Mouse (Mus musculus): ENCODE results near the gene Lats2.
"Not testable (repeated sequence)": the region's sequence is repeated elsewhere in the genome, so short reads cannot be mapped to it uniquely, and the experiment has no call there.

Lats2 gene

GRCm38 (mm10) chr14:57758237-57758636, at the start of gene Lats2:
Gene Lats2 (minus strand): TSS chr14:57758388.
- no peak for DNase-seq (ENCODE audit: low read depth, low spot score)

DNA sequence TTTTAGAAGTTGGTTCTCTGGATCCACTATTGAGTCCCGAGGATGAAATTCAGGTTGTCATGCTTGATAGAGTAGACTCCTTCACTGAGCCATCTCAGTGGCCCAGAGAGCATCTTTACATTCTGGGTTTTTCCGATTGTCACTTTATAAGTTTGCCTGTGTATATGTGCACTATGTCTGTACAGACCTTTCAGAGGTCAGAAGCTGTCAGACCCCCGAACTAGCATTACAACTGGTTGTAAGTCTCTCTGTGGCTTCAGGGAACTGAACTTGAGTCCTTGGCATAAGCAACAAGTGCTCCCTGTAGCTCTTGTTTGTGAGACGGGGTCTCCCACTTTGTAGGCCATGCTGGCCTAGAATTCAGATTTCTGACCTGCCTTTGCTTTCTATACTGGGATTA, 45.5 kb upstream of the Lats2 start:
- no peak for DNase-seq (ENCODE audit: low read depth, low spot score)

GRCm38 (mm10) chr14:57797991-57798931, 40.1 kb upstream of the Lats2 start, which contains the start of gene Sap18:
Gene Sap18 (plus strand): TSS chr14:57798180.
- DNase-seq (ENCODE audit: low read depth, low spot score): peak; percentile 99

GRCm38 (mm10) chr14:57797551-57797950, 39.4 kb upstream of the Lats2 start:
- peak; percentile 40 for DNase-seq (ENCODE audit: low read depth, low spot score)

DNA sequence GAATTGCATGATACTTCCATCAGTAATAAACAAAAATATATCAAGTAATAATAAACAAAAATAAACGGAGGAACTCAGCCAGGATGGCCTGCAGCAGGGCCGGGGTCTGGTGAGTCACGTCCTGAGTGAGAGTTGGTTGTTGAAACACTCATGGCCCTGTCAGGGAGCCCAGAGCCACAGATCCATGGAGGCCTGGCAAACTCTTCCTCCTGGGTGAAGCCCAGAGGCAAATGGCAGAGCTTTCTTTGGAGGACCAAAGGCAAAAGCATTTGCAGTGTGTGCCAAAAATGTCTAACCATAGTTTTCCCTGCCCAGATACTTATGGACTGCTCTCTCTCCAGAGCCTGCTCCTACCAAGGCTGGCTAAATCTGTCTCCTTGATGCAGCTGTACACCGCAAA, 33.0 kb upstream of the Lats2 start:
- no peak for DNase-seq (ENCODE audit: low read depth, low spot score)

DNA sequence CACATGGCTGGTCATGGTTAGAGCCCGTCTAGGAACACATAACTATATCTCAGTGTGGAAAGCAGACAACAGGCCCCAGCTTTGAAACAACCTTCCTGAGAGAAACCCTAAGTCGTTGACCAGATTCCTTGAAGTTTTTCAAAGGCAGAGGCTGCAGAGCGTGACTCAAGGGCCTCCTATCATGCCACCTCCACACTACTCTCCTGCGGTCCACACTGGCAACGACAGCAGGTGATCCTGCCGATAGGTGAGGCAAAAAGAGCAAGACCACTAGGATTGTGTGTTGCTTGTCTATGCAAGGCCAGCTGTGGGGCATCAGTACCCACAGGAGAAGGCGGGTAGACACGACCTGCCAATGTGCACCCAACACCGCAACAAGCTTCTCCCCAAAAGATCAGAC, 31.6 kb upstream of the Lats2 start:
- no peak for DNase-seq (ENCODE audit: low read depth, low spot score)

DNA sequence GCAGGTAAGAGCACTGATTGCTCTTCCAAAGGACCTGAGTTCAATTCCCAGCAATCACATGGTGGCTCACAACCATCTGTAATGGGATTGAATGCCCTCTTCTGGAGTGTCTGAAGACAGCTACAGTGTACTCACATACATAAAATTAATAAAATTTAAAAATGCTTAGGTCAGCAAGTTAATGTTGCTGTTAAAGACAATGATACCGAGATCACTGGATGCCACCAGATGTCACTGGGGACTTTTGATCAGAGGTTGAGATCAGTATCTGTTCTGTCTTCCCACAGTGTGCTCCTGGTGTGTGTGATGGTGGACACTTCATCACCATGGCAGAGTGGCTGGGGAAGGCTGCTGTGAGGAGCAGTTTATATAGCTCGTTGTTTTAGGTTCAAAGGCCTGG, 31.1 kb upstream of the Lats2 start:
- DNase-seq (ENCODE audit: low read depth, low spot score): no peak

GRCm38 (mm10) chr14:57787406-57787805, 29.2 kb upstream of the Lats2 start:
- no peak for DNase-seq (ENCODE audit: low read depth, low spot score)

- no peak for DNase-seq (ENCODE audit: low read depth, low spot score)
These were observed 14.1 kb upstream of the Lats2 start for GRCm38 (mm10) chr14:57772157-57772815.

DNA sequence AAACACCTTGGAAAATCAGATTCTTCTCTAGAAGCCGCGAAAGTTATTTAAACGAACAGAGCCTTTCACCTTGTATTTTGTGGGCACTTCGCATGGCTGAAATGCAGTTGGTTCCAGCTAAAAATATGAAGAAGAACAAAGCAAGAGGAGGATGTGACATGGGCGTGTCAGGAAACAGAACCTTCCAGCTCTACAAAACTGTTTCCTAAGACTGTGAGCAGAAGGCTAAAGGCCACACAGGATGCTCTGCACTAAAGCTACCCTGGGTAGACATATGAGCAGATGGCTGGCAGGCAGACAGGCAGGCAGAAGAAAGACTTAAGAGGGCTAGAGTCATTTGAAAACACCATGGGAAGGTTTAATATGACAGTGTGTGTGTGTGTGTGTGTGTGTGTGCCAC, 10.9 kb upstream of the Lats2 start:
- DNase-seq (ENCODE audit: low read depth, low spot score): no peak

DNA sequence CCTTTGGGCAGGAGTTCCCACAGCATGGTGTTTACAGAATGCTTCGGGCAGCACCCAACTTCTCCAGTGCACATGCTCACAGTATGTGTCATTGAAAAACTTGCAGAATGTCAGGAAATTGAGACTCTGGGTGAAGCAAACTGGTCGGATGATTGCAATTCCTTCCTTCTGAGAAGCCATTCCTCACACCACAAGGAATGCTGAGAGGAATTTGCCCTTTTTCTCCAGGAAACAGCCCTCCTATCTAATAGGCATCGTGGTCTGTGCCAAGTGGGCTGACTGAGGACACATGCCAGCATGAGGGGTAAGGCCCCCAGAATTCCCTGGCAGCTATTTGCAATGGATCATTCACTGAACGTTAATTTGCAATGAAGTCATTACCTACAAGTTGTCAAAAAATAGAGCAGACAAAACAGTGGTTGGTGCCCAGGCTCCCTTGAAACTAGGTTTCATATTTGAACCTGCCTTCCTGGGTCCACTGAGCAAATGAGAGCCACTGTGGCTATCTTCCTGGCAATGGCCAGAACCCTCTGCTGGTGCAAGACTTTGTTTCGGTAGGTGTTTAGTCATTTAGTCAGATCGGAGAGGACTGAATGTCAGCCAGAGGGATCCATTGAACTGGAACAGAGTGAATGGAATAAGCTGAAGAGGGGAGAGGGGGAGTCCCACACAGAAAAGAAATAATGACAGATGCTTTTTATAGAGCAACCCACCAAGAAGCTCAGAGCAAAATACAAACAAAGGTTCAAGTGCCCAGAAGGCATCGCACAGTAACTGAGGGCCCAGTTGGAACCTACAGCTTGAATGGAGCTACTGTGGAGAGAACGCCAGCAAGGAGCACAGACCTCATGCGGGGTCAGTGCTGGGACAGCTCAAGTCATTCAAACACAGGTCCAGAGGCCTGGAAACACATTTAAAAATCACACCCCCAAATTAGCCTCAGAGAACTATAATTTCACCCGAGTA, 2.5 kb upstream of the Lats2 start:
- DNase-seq (ENCODE audit: low read depth, low spot score): no peak

- DNase-seq (ENCODE audit: low read depth, low spot score): no peak
These were observed 2.1 kb downstream of the Lats2 start for GRCm38 (mm10) chr14:57756094-57756493.

- no peak for DNase-seq (ENCODE audit: low read depth, low spot score)
These were observed 2.5 kb downstream of the Lats2 start for GRCm38 (mm10) chr14:57755661-57756060.

- DNase-seq (ENCODE audit: low read depth, low spot score): no peak
These were observed 4.7 kb downstream of the Lats2 start for GRCm38 (mm10) chr14:57753351-57753992.

- not testable (repeated sequence) for DNase-seq (ENCODE audit: low read depth, low spot score)
These were observed 7.2 kb downstream of the Lats2 start for GRCm38 (mm10) chr14:57751006-57751405.

DNA sequence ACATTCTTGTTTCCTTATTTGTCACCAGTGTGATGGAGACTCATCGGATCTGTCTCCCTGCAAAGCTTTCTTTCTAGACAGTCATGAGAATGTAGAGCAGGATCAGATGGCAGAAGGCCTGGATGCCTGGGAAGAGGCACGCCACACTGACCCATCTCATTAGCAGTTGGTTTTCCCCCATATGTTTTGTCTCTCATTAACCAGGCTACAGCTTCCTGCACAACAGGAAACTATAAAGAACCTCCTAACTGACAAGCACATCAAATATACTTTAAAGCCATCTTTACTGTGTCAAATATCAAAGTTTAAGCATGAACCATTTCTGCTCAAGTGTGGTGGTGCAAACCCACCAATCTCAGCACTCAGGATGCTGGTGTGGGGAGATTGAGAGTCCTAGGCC, 8.7 kb downstream of the Lats2 start:
- DNase-seq (ENCODE audit: low read depth, low spot score): no peak

DNA sequence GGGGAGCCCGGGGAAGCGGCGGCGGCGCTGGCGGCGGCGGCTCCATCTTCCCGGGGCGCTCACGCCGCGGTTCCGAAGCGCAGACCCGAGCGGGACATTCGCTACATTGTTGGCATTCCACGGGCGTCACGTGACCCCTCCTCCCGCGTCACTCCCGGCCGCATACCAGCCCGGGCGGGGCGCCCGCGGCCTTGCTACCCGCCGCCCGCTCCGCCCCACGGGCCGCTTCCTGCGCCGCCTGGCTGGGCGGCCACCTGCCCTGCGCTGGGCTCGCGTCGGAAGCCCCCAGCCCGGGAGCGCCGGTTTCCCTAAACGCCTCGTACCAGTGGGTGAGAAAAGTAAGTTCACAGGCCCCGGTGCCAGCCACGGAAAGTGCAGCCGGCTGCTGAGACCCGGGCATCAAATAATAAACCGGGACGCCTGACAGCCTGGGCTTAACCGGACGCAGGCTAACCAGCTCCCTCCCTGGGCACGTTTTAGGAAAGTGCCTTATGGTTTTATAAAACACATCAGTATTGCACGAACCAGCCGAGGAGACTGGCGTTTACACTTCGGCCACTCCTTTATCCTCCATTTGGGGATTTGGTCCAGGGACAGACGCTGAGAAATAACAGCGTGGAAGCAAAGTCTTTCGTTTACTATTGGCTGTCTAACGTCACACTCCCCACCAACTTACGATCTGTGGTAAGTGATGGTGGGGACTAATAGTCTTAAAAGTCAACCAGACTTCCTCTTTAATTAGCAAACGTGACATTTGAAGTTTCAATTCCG, 12.0 kb downstream of the Lats2 start, which contains the start of gene Gm49361:
TSS of gene Gm49361 (minus strand) at position 103 of the 771 bp plus-strand sequence.
- DNase-seq (ENCODE audit: low read depth, low spot score): peak; percentile 80

GRCm38 (mm10) chr14:57745291-57745969, 12.8 kb downstream of the Lats2 start:
- no peak for DNase-seq (ENCODE audit: low read depth, low spot score)

DNA sequence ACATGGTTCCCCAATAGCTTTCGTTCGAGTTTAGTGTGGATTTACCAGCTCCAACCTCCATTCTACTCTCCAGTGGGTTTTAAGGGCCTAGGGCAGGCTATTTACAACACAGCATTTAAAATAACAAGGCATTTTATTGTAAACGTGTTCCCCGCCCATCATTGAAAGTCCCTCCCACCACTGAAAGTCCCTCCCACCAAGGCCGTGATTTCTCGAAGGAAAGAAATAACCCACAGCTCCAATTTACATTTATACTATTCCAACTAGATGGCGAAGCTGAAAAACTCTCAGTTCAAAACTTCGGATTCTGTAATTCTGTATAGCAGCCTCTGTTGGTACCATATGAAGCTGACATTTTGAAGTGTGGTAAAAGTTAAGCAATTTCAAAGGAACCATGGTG, 13.6 kb downstream of the Lats2 start:
- DNase-seq (ENCODE audit: low read depth, low spot score): peak; percentile 47

- no peak for DNase-seq (ENCODE audit: low read depth, low spot score)
These were observed 17.5 kb downstream of the Lats2 start for GRCm38 (mm10) chr14:57740651-57741050.
